Mouse (Mus musculus) urinary bladder, postnatal 36 days (tissue): Measurements from ENCODE around the gene Exoc4.

Experiments used
- DNase-seq, 2 experiments: peaks; one replicate each; pipeline ENCODE4 v3.0.0; 2022; ENCODE audit warnings: low spot score in 2 of 2, mixed read lengths in 1 of 2

Gene Exoc4

GRCm38 (mm10) chr6:33761557-33761956 is 512.7 kb downstream of the Exoc4 start:
- DNase-seq, result no peak

- DNase-seq, result no peak
Observed at GRCm38 (mm10) chr6:33763245-33763644, 514.4 kb downstream of the Exoc4 start.

- DNase-seq, result no peak
Observed at GRCm38 (mm10) chr6:33763970-33764369, 515.1 kb downstream of the Exoc4 start.

GRCm38 (mm10) chr6:33769251-33769650 is 520.4 kb downstream of the Exoc4 start:
- DNase-seq, result no peak

GRCm38 (mm10) chr6:33770021-33770420 is 521.1 kb downstream of the Exoc4 start:
- DNase-seq, result no peak

- no peak for DNase-seq
Observed at GRCm38 (mm10) chr6:33772551-33773315, 523.8 kb downstream of the Exoc4 start.

GRCm38 (mm10) chr6:33792604-33793003 is 543.7 kb downstream of the Exoc4 start:
- DNase-seq, result no peak

- no peak for DNase-seq
Observed at GRCm38 (mm10) chr6:33801254-33801653, 552.4 kb downstream of the Exoc4 start.

GRCm38 (mm10) chr6:33803481-33804098 is 554.7 kb downstream of the Exoc4 start:
- DNase-seq, result no peak

GRCm38 (mm10) chr6:33804775-33805174 is 555.9 kb downstream of the Exoc4 start:
- no peak for DNase-seq

- no peak for DNase-seq
Observed at GRCm38 (mm10) chr6:33806072-33806782, 557.3 kb downstream of the Exoc4 start.

- DNase-seq, result no peak
Observed at GRCm38 (mm10) chr6:33814386-33814785, 565.5 kb downstream of the Exoc4 start.

GRCm38 (mm10) chr6:33823171-33823570 is 574.3 kb downstream of the Exoc4 start:
- DNase-seq, result no peak

GRCm38 (mm10) chr6:33823777-33824302 is 575.0 kb downstream of the Exoc4 start:
- peak in 1 of 2 experiments; percentile 3 for DNase-seq

- no peak for DNase-seq
Observed at GRCm38 (mm10) chr6:33828499-33828898, 579.6 kb downstream of the Exoc4 start.

GRCm38 (mm10) chr6:33829261-33829660 is 580.4 kb downstream of the Exoc4 start:
- DNase-seq, result no peak

- no peak for DNase-seq
Observed at GRCm38 (mm10) chr6:33831276-33831675, 582.4 kb downstream of the Exoc4 start.

- DNase-seq, result no peak
Observed at GRCm38 (mm10) chr6:33832978-33833377, 584.1 kb downstream of the Exoc4 start.

- no peak for DNase-seq
Observed at GRCm38 (mm10) chr6:33836048-33836780, 587.3 kb downstream of the Exoc4 start.

GRCm38 (mm10) chr6:33842901-33843300 is 594.0 kb downstream of the Exoc4 start:
- no peak for DNase-seq

GRCm38 (mm10) chr6:33859049-33859448 is 610.2 kb downstream of the Exoc4 start:
- no peak for DNase-seq

- DNase-seq, result no peak
Observed at GRCm38 (mm10) chr6:33865752-33866151, 616.9 kb downstream of the Exoc4 start.
